Mouse (Mus musculus): ENCODE measurements around the gene Fam71f1. TPM values are rescaled to one million over a fixed set of nuclear protein-coding genes. Genes with fewer than 3 reads are reported as not detected.

The Fam71f1 gene
- polyA plus RNA-seq, 1 experiment from 2014 or later = not detected

GRCm38 (mm10) chr6:29347189-29347588 lies 28.2 kb downstream of the Fam71f1 start:
- WGBS = 35% methylated on average over 7 of the region's 7 CpGs
- no peak for ATAC-seq (ENCODE audit: low FRiP score, low read depth)

GRCm38 (mm10) chr6:29347665-29348370 lies 28.9 kb downstream of the Fam71f1 start, which contains the start of gene Calu:
TSS of gene Calu (plus strand) at chr6:29348069.
- peaks cover 17% of the 10 kb centered on the region for H3K4me1 ChIP-seq (replicated peaks)

More at GRCm38 (mm10) chr6:29347189-29347588, 28.2 kb downstream of the Fam71f1 start:
- H3K4me3 ChIP-seq = peak overlapping the region; percentile 91
- H3K4me2 ChIP-seq = peak overlapping the region; percentile 75
- peaks cover 17% of the 10 kb centered on the region for H3K4me1 ChIP-seq (replicated peaks)
- no peaks in the 10 kb centered on the region for H3K27me3 ChIP-seq
- peak overlapping the region; percentile 55 for H3K9ac ChIP-seq
- no peaks in the 10 kb centered on the region for H3K36me3 ChIP-seq
- no peaks in the 10 kb centered on the region for H3K9me3 ChIP-seq
- H3K27ac ChIP-seq (replicated peaks) = peak overlapping the region; percentile 83

GRCm38 (mm10) chr6:29348371-29348724 lies 29.4 kb downstream of the Fam71f1 start:
- H3K27me3 ChIP-seq = no peaks in the 10 kb centered on the region
- H3K4me1 ChIP-seq (replicated peaks) = peaks cover 17% of the 10 kb centered on the region
- peak overlapping the region; percentile 70 for H3K4me2 ChIP-seq
- no peak for ATAC-seq (ENCODE audit: low FRiP score, low read depth)
- peak overlapping the region; percentile 91 for H3K4me3 ChIP-seq
- H3K9me3 ChIP-seq = no peaks in the 10 kb centered on the region
- no peaks in the 10 kb centered on the region for H3K36me3 ChIP-seq
- WGBS = under 1% methylated on average over 15 of the region's 15 CpGs
- peak overlapping the region; percentile 85 for H3K9ac ChIP-seq
- peak overlapping the region; percentile 81 for H3K27ac ChIP-seq (replicated peaks)

More at GRCm38 (mm10) chr6:29347665-29348370, 28.9 kb downstream of the Fam71f1 start, which contains the start of gene Calu:
- Histone ChIP-seq H3K27me3 (no peaks in the 10 kb centered on the region), H3K27ac (replicated peaks) (peak within 1 kb of the TSS; percentile 83), H3K4me2 (peak within 1 kb of the TSS; percentile 75), H3K36me3 (no peaks in the 10 kb centered on the region), H3K9me3 (no peaks in the 10 kb centered on the region), H3K9ac (peak within 1 kb of the TSS; percentile 85), H3K4me3 (peak within 1 kb of the TSS; percentile 91)
- ATAC-seq (ENCODE audit: low FRiP score, low read depth) = peak; percentile 100
- under 1% methylated on average over 53 of the region's 55 CpGs for WGBS

GRCm38 (mm10) chr6:29351613-29352012 lies 32.7 kb downstream of the Fam71f1 start:
- Histone ChIP-seq H3K27ac (replicated peaks) (no peak overlapping the region), H3K4me2 (no peak overlapping the region), H3K9me3 (no peaks in the 10 kb centered on the region), H3K4me3 (no peak overlapping the region), H3K4me1 (replicated peaks) (peaks cover 17% of the 10 kb centered on the region), H3K36me3 (no peaks in the 10 kb centered on the region), H3K27me3 (no peaks in the 10 kb centered on the region), H3K9ac (no peak overlapping the region)
- ATAC-seq (ENCODE audit: low FRiP score, low read depth) = no peak

- Histone ChIP-seq H3K27me3 (no peaks in the 10 kb centered on the region), H3K4me2 (no peak overlapping the region), H3K9ac (no peak overlapping the region), H3K9me3 (no peaks in the 10 kb centered on the region), H3K4me1 (replicated peaks) (peaks cover 12% of the 10 kb centered on the region), H3K4me3 (no peak overlapping the region), H3K36me3 (peaks cover 10% of the 10 kb centered on the region; the same call in 1 of the 2 replicates), H3K27ac (replicated peaks) (no peak overlapping the region)
- no peak for ATAC-seq (ENCODE audit: low FRiP score, low read depth)
- 53% methylated on average over 5 of the region's 5 CpGs for WGBS
Measured at GRCm38 (mm10) chr6:29352816-29353215, 33.9 kb downstream of the Fam71f1 start.

GRCm38 (mm10) chr6:29359386-29359785 lies 40.4 kb downstream of the Fam71f1 start:
- H3K4me1 ChIP-seq (replicated peaks) = peaks cover 7% of the 10 kb centered on the region; the same call in 1 of the 2 replicates
- peaks cover 18% of the 10 kb centered on the region; the same call in 1 of the 2 replicates for H3K36me3 ChIP-seq
- H3K4me3 ChIP-seq = no peak overlapping the region
- H3K27ac ChIP-seq (replicated peaks) = no peak overlapping the region
- H3K4me2 ChIP-seq = no peak overlapping the region
- no peaks in the 10 kb centered on the region for H3K9me3 ChIP-seq
- H3K9ac ChIP-seq = no peak overlapping the region
- ATAC-seq (ENCODE audit: low FRiP score, low read depth) = no peak
- H3K27me3 ChIP-seq = no peaks in the 10 kb centered on the region
- WGBS = 93% methylated on average over 3 of the region's 3 CpGs

- peaks cover 18% of the 10 kb centered on the region; the same call in 1 of the 2 replicates for H3K36me3 ChIP-seq
- no peaks in the 10 kb centered on the region for H3K9me3 ChIP-seq
- H3K9ac ChIP-seq = no peak overlapping the region
- WGBS = 92% methylated on average over 6 of the region's 6 CpGs
- no peak overlapping the region for H3K4me2 ChIP-seq
- no peak overlapping the region for H3K4me3 ChIP-seq
- no peak overlapping the region for H3K27ac ChIP-seq (replicated peaks)
- H3K4me1 ChIP-seq (replicated peaks) = peaks cover 7% of the 10 kb centered on the region; the same call in 1 of the 2 replicates
- ATAC-seq (ENCODE audit: low FRiP score, low read depth) = no peak
- no peaks in the 10 kb centered on the region for H3K27me3 ChIP-seq
Measured at GRCm38 (mm10) chr6:29360211-29360610, 41.3 kb downstream of the Fam71f1 start.

- Histone ChIP-seq H3K4me2 (no peak overlapping the region), H3K9me3 (no peaks in the 10 kb centered on the region), H3K27me3 (no peaks in the 10 kb centered on the region), H3K9ac (no peak overlapping the region), H3K27ac (replicated peaks) (peak overlapping the region; percentile 48), H3K36me3 (peaks cover 31% of the 10 kb centered on the region), H3K4me1 (replicated peaks) (peaks cover 7% of the 10 kb centered on the region; the same call in 1 of the 2 replicates), H3K4me3 (no peak overlapping the region)
- ATAC-seq (ENCODE audit: low FRiP score, low read depth) = no peak
- 47% methylated on average over 7 of the region's 7 CpGs for WGBS
Measured at GRCm38 (mm10) chr6:29362246-29363128, 43.5 kb downstream of the Fam71f1 start.

- 84% methylated on average over 3 of the region's 3 CpGs for WGBS
- no peaks in the 10 kb centered on the region for H3K27me3 ChIP-seq
- H3K4me1 ChIP-seq (replicated peaks) = peaks cover 7% of the 10 kb centered on the region; the same call in 1 of the 2 replicates
Measured at GRCm38 (mm10) chr6:29363129-29363515, 44.2 kb downstream of the Fam71f1 start.

GRCm38 (mm10) chr6:29365277-29365676 lies 46.3 kb downstream of the Fam71f1 start:
- Histone ChIP-seq H3K9ac (no peak overlapping the region), H3K4me2 (no peak overlapping the region), H3K36me3 (peaks cover 25% of the 10 kb centered on the region), H3K27ac (replicated peaks) (no peak overlapping the region), H3K4me3 (no peak overlapping the region), H3K4me1 (replicated peaks) (peaks cover 7% of the 10 kb centered on the region; the same call in 1 of the 2 replicates), H3K27me3 (no peaks in the 10 kb centered on the region), H3K9me3 (no peaks in the 10 kb centered on the region)
- 93% methylated on average over 1 of the region's 1 CpGs for WGBS
- ATAC-seq (ENCODE audit: low FRiP score, low read depth) = no peak

More at GRCm38 (mm10) chr6:29363129-29363515, 44.2 kb downstream of the Fam71f1 start:
- Histone ChIP-seq H3K4me2 (no peak overlapping the region), H3K9me3 (no peaks in the 10 kb centered on the region), H3K4me3 (no peak overlapping the region), H3K9ac (no peak overlapping the region), H3K27ac (replicated peaks) (peak overlapping the region; percentile 48), H3K36me3 (peaks cover 27% of the 10 kb centered on the region)
- ATAC-seq (ENCODE audit: low FRiP score, low read depth) = no peak

GRCm38 (mm10) chr6:29377386-29377785 lies 58.4 kb downstream of the Fam71f1 start:
- Histone ChIP-seq H3K9ac (no peak overlapping the region), H3K27me3 (no peaks in the 10 kb centered on the region), H3K27ac (replicated peaks) (no peak overlapping the region), H3K4me1 (replicated peaks) (no peaks in the 10 kb centered on the region), H3K9me3 (no peaks in the 10 kb centered on the region), H3K4me2 (no peak overlapping the region), H3K36me3 (peaks cover 45% of the 10 kb centered on the region), H3K4me3 (no peak overlapping the region)
- WGBS = 90% methylated on average over 4 of the region's 4 CpGs
- no peak for ATAC-seq (ENCODE audit: low FRiP score, low read depth)

- no peak overlapping the region for H3K4me2 ChIP-seq
- peaks cover 35% of the 10 kb centered on the region for H3K36me3 ChIP-seq
- no peaks in the 10 kb centered on the region for H3K27me3 ChIP-seq
- H3K27ac ChIP-seq (replicated peaks) = no peak overlapping the region
- no peak overlapping the region for H3K9ac ChIP-seq
- ATAC-seq (ENCODE audit: low FRiP score, low read depth) = no peak
- no peaks in the 10 kb centered on the region for H3K4me1 ChIP-seq (replicated peaks)
- 96% methylated on average over 10 of the region's 10 CpGs for WGBS
- no peak overlapping the region for H3K4me3 ChIP-seq
- no peaks in the 10 kb centered on the region for H3K9me3 ChIP-seq
Measured at GRCm38 (mm10) chr6:29378678-29379077, 59.7 kb downstream of the Fam71f1 start.
